Mouse (Mus musculus) kidney, embryonic 14.5 days (tissue): ENCODE data around the gene Nfatc4. TPM values are rescaled to one million over a fixed set of nuclear protein-coding genes. Genes with fewer than 3 reads are reported as not detected.

Experiments
- ATAC-seq: fragments of 200-750 bp; cut with Nextera tagmentation; 2 replicates; pipeline ENCODE4 v1.8.0; 2017; ENCODE audit warnings: moderate number of reproducible peaks, mild to moderate bottlenecking, moderate TSS enrichment, moderate library complexity; ENCODE audit not compliant: low FRiP score, low TSS enrichment
- H3K27ac ChIP-seq: fragments of 300-500 bp; sonication (generic); 2 replicates; pipeline ENCODE4 v1.5.1; 2014; ENCODE audit warnings: low read depth, mild to moderate bottlenecking, low read length, moderate library complexity, mixed read lengths
- H3K27me3 ChIP-seq: fragments of 300-500 bp; sonication (generic); 2 replicates; pipeline ENCODE4 v1.6.1; 2014; ENCODE audit warnings: mild to moderate bottlenecking, low read length; ENCODE audit not compliant: control insufficient read depth, insufficient read depth
- H3K36me3 ChIP-seq: fragments of 300-500 bp; sonication (generic); 2 replicates; pipeline ENCODE4 v1.6.1; 2014; ENCODE audit warnings: low read length, mixed read lengths; ENCODE audit not compliant: control insufficient read depth, insufficient read depth
- H3K4me1 ChIP-seq: fragments of 300-500 bp; sonication (generic); 2 replicates; pipeline ENCODE4 v1.6.1; 2014; ENCODE audit warnings: low read length, mixed read lengths; ENCODE audit not compliant: control insufficient read depth, insufficient read depth
- H3K4me2 ChIP-seq: fragments of 300-500 bp; sonication (generic); replicated peaks from 2 replicates; pipeline ENCODE4 v1.6.1; 2014; ENCODE audit warnings: low read depth, mild to moderate bottlenecking, low read length
- H3K4me3 ChIP-seq: fragments of 300-500 bp; sonication (generic); 2 replicates; pipeline ENCODE4 v1.5.1; 2014; ENCODE audit warnings: mild to moderate bottlenecking, low read length
- H3K9ac ChIP-seq: fragments of 300-500 bp; sonication (generic); 2 replicates; pipeline ENCODE4 v1.6.1; 2014; ENCODE audit warnings: low read depth, mild to moderate bottlenecking, low read length, moderate library complexity
- H3K9me3 ChIP-seq: fragments of 300-500 bp; sonication (generic); 2 replicates; pipeline ENCODE4 v1.6.1; 2016; ENCODE audit warnings: low read length; ENCODE audit not compliant: control insufficient read depth
- WGBS: fragments of 180-500 bp; shearing (Covaris S2); extraction: QIAGEN DNeasy Blood & Tissue Kit; methylation state at CpG from one replicate; pipeline ENCODE4 v1.1.7; 2014; 5-methylcytosine and 5-hydroxymethylcytosine counted together
- polyA plus RNA-seq: library from polyadenylated mRNA; unstranded; fragments of >200 nt; fragmentation: Nextera tagmentation; extraction: Ambion mirVana; gene quantifications from 2 replicates; pipeline ENCODE4 v1.2.1, GENCODE M21; 2014

The Nfatc4 gene
- polyA plus RNA-seq, 1 experiment from 2014 or later = 33.8 TPM

- Histone ChIP-seq H3K9ac (no peak overlapping the region), H3K9me3 (no peaks in the 10 kb centered on the region), H3K4me1 (no peaks in the 10 kb centered on the region), H3K36me3 (no peaks in the 10 kb centered on the region), H3K4me2 (no peak overlapping the region), H3K27ac (no peak overlapping the region), H3K4me3 (no peak overlapping the region), H3K27me3 (no peaks in the 10 kb centered on the region)
- 78% methylated on average over 15 of the region's 15 CpGs for WGBS
- ATAC-seq = no peak
These were observed 27.4 kb upstream of the Nfatc4 start for GRCm38 (mm10) chr14:55795380-55796163.

GRCm38 (mm10) chr14:55814885-55815284 is 8.1 kb upstream of the Nfatc4 start:
- Histone ChIP-seq H3K4me2 (peak overlapping the region; percentile 68), H3K4me1 (no peaks in the 10 kb centered on the region), H3K27ac (no peak overlapping the region), H3K4me3 (peak overlapping the region; percentile 48), H3K9me3 (no peaks in the 10 kb centered on the region), H3K9ac (peak overlapping the region; percentile 52; the same call in 1 of the 2 replicates), H3K36me3 (no peaks in the 10 kb centered on the region), H3K27me3 (no peaks in the 10 kb centered on the region)
- ATAC-seq = peak; percentile 68; the same call in 1 of the 2 replicates
- 24% methylated on average over 16 of the region's 16 CpGs for WGBS

GRCm38 (mm10) chr14:55815310-55815751 is 7.6 kb upstream of the Nfatc4 start:
- Histone ChIP-seq H3K36me3 (no peaks in the 10 kb centered on the region), H3K4me1 (no peaks in the 10 kb centered on the region), H3K9me3 (no peaks in the 10 kb centered on the region), H3K9ac (peak overlapping the region; percentile 52; the same call in 1 of the 2 replicates), H3K4me2 (peak overlapping the region; percentile 68), H3K27me3 (no peaks in the 10 kb centered on the region), H3K4me3 (peak overlapping the region; percentile 48), H3K27ac (no peak overlapping the region)
- 31% methylated on average over 17 of the region's 17 CpGs for WGBS
- ATAC-seq = peak; percentile 81

DNA sequence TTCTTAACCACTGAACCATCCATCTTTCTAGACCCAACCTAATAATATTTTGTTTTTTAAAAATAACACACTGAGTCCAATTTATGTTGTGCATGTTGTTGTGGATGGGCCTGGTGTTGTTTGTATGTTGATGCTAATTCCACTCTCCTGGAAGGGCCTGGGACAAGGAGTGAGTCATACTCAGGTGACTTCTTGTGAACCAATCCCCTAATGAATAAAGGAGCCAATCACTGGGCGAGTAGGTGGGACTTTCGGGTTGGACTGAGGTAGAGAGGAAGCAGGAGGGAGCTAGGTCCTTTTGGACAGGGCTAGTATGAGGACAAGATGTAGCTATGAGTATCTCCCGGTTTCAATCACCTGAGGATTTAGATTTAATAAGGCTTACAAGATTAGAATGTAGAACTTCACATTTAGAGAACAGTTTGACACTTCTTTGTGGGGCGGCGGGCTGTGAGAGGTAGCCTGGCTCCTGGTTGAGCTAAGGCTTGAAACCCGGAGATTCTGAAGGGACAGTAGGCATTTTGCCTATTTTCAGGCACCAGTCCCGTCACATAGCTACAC is 3.0 kb upstream of the Nfatc4 start:
- no peak overlapping the region for H3K4me3 ChIP-seq
- no peak overlapping the region for H3K4me2 ChIP-seq
- no peaks in the 10 kb centered on the region for H3K36me3 ChIP-seq
- WGBS = 82% methylated on average over 7 of the region's 7 CpGs
- H3K27me3 ChIP-seq = no peaks in the 10 kb centered on the region
- H3K27ac ChIP-seq = no peak overlapping the region
- no peak for ATAC-seq
- no peaks in the 10 kb centered on the region for H3K9me3 ChIP-seq
- H3K4me1 ChIP-seq = 0 out of 2 replicates have a peak, but pooled peaks cover 4% of the 10 kb centered on the region
- H3K9ac ChIP-seq = no peak overlapping the region

GRCm38 (mm10) chr14:55820576-55820975 is 2.4 kb upstream of the Nfatc4 start:
- Histone ChIP-seq H3K4me3 (no peak overlapping the region), H3K9me3 (no peaks in the 10 kb centered on the region), H3K4me1 (0 out of 2 replicates have a peak, but pooled peaks cover 4% of the 10 kb centered on the region), H3K9ac (no peak overlapping the region), H3K27me3 (no peaks in the 10 kb centered on the region), H3K36me3 (no peaks in the 10 kb centered on the region), H3K27ac (no peak overlapping the region), H3K4me2 (no peak overlapping the region)
- 89% methylated on average over 9 of the region's 9 CpGs for WGBS
- ATAC-seq = no peak

DNA sequence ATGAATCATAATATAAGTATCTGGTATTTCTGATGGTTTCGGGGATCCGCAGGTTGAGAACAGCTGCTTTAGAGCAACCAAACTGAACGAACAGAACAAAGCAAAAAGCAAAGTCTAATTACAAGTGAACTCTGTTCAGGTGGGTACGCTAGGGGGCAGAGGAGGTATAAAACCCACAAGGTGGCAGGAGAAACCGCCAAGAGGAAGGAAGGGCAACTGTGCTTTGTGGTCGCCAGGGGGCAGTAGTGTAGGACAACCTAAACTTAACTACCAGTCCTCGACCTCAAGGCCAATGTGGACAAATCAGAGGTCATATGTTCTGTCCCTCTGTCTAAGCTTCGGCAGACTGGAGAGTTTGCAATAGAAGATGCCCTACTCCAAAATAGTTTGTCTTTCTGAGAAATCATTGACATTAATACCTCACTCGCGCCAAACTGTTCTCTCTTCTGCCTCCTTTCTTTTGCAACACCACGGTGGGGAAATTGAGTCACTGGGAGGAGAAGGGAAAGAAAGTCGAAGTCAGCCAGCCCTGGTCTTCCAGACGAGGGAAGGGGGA is 431 bp upstream of the Nfatc4 start:
- peak overlapping the region; percentile 81 for H3K4me2 ChIP-seq
- no peak for ATAC-seq
- H3K36me3 ChIP-seq = no peaks in the 10 kb centered on the region; the same call in 1 of the 2 replicates
- peak overlapping the region; percentile 83 for H3K4me3 ChIP-seq
- no peaks in the 10 kb centered on the region for H3K9me3 ChIP-seq
- peak overlapping the region; percentile 80; the same call in 1 of the 2 replicates for H3K9ac ChIP-seq
- peaks cover 15% of the 10 kb centered on the region for H3K4me1 ChIP-seq
- no peaks in the 10 kb centered on the region for H3K27me3 ChIP-seq
- peak overlapping the region; percentile 97 for H3K27ac ChIP-seq
- WGBS = 5% methylated on average over 13 of the region's 13 CpGs

- Histone ChIP-seq H3K4me2 (peak overlapping the region; percentile 81), H3K4me1 (peaks cover 26% of the 10 kb centered on the region), H3K9me3 (no peaks in the 10 kb centered on the region), H3K4me3 (peak overlapping the region; percentile 83), H3K27me3 (no peaks in the 10 kb centered on the region), H3K9ac (peak overlapping the region; percentile 80; the same call in 1 of the 2 replicates), H3K27ac (peak overlapping the region; percentile 97), H3K36me3 (peaks cover 4% of the 10 kb centered on the region)
- peak; percentile 5; the same call in 1 of the 2 replicates for ATAC-seq
- WGBS = 0% methylated on average over 10 of the region's 10 CpGs
These were observed 1.1 kb downstream of the Nfatc4 start for GRCm38 (mm10) chr14:55824001-55824480.

- Histone ChIP-seq H3K36me3 (peaks cover 10% of the 10 kb centered on the region), H3K4me3 (peak overlapping the region; percentile 83), H3K27me3 (no peaks in the 10 kb centered on the region), H3K27ac (peak overlapping the region; percentile 97), H3K4me2 (peak overlapping the region; percentile 81), H3K9me3 (no peaks in the 10 kb centered on the region), H3K4me1 (peaks cover 31% of the 10 kb centered on the region), H3K9ac (peak overlapping the region; percentile 80)
- under 1% methylated on average over 29 of the region's 32 CpGs for WGBS
- peak; percentile 8 for ATAC-seq
These were observed 1.7 kb downstream of the Nfatc4 start for GRCm38 (mm10) chr14:55824481-55825215.
